Mouse (Mus musculus): ENCODE measurements around the gene Krtap13. TPM values are rescaled to one million over a fixed set of nuclear protein-coding genes. Genes with fewer than 3 reads are reported as not detected.

The Krtap13 gene
- polyA plus RNA-seq (2012; rRNA removed), result not detected in 2 replicates

GRCm38 (mm10) chr16:88751535-88751934 is at the start of gene Krtap13:
Gene Krtap13 (minus strand): TSS chr16:88751635.

GRCm38 (mm10) chr16:88777596-88777995 is 26.2 kb upstream of the Krtap13 start, which contains the start of gene Gm5965:
Gene Gm5965 (plus strand): TSS chr16:88777896.

GRCm38 (mm10) chr16:88774106-88774505 is 22.7 kb upstream of the Krtap13 start, which contains the start of gene 2310057N15Rik:
Gene 2310057N15Rik (minus strand): TSS chr16:88774206.

GRCm38 (mm10) chr16:88758547-88758946 is 7.1 kb upstream of the Krtap13 start, which contains the start of gene 2310034C09Rik:
Gene 2310034C09Rik (plus strand): TSS chr16:88758847.

GRCm38 (mm10) chr16:88728812-88729275 is 22.6 kb downstream of the Krtap13 start, which contains the start of gene Krtap13-1:
Gene Krtap13-1 (plus strand): TSS chr16:88728862.

GRCm38 (mm10) chr16:88707496-88708012 is 43.9 kb downstream of the Krtap13 start, which contains the start of gene 2310061N02Rik:
Gene 2310061N02Rik (minus strand): TSS chr16:88707962.

Other genes with a start within 250 kb of the Krtap13 start
- gene Cldn17, start 244.7 kb downstream of the Krtap13 start, polyA plus RNA-seq (2012; rRNA removed), result not detected in 2 replicates
- gene Cldn8, start 188.5 kb downstream of the Krtap13 start, polyA plus RNA-seq (2012; rRNA removed), result 1.3 and 2.1 TPM in 2 replicates
- gene Krtap24-1, start 139.4 kb downstream of the Krtap13 start, polyA plus RNA-seq (2012; rRNA removed), result not detected in 2 replicates
- not detected in 2 replicates for gene 2310079G19Rik, start 124.0 kb downstream of the Krtap13 start, polyA plus RNA-seq (2012; rRNA removed)
- not detected in 2 replicates for gene Krtap26-1, start 103.8 kb downstream of the Krtap13 start, polyA plus RNA-seq (2012; rRNA removed)
- gene Krtap27-1, start 80.0 kb downstream of the Krtap13 start, polyA plus RNA-seq (2012; rRNA removed), result not detected in 2 replicates
- gene 2310061N02Rik, start 43.7 kb downstream of the Krtap13 start, polyA plus RNA-seq (2012; rRNA removed), result not detected in 2 replicates
- gene Krtap13-1, start 22.8 kb downstream of the Krtap13 start, polyA plus RNA-seq (2012; rRNA removed), result not detected in 2 replicates
- not detected in 2 replicates for gene 2310034C09Rik, start 7.2 kb upstream of the Krtap13 start, polyA plus RNA-seq (2012; rRNA removed)
- gene 2310057N15Rik, start 22.6 kb upstream of the Krtap13 start, polyA plus RNA-seq (2012; rRNA removed), result not detected in 2 replicates
- gene Gm5965, start 26.3 kb upstream of the Krtap13 start, polyA plus RNA-seq (2012; rRNA removed), result not detected in 2 replicates
- not detected in 2 replicates for gene Gm20741, start 60.6 kb upstream of the Krtap13 start, polyA plus RNA-seq (2012; rRNA removed)
- not detected in 2 replicates for gene Krtap15, start 68.6 kb upstream of the Krtap13 start, polyA plus RNA-seq (2012; rRNA removed)
- gene Krtap14, start 74.5 kb upstream of the Krtap13 start, polyA plus RNA-seq (2012; rRNA removed), result not detected in 2 replicates
- not detected in 2 replicates for gene Krtap19-1, start 117.8 kb upstream of the Krtap13 start, polyA plus RNA-seq (2012; rRNA removed)
- gene Krtap19-2, start 122.6 kb upstream of the Krtap13 start, polyA plus RNA-seq (2012; rRNA removed), result not detected in 2 replicates
- not detected in 2 replicates for gene Krtap19-3, start 126.4 kb upstream of the Krtap13 start, polyA plus RNA-seq (2012; rRNA removed)
- not detected in 2 replicates for gene Krtap19-4, start 133.5 kb upstream of the Krtap13 start, polyA plus RNA-seq (2012; rRNA removed)
- gene Krtap19-5, start 144.8 kb upstream of the Krtap13 start, polyA plus RNA-seq (2012; rRNA removed), result not detected in 2 replicates
- gene Krtap19-9b, start 180.6 kb upstream of the Krtap13 start, polyA plus RNA-seq (2012; rRNA removed), result not detected in 2 replicates
- gene Krtap16-3, start 211.2 kb upstream of the Krtap13 start, polyA plus RNA-seq (2012; rRNA removed), result not detected in 2 replicates

Measured in ovary, adult 2 months (tissue).